Mouse (Mus musculus): ENCODE data around the gene Tnfaip8l1.

DNA sequence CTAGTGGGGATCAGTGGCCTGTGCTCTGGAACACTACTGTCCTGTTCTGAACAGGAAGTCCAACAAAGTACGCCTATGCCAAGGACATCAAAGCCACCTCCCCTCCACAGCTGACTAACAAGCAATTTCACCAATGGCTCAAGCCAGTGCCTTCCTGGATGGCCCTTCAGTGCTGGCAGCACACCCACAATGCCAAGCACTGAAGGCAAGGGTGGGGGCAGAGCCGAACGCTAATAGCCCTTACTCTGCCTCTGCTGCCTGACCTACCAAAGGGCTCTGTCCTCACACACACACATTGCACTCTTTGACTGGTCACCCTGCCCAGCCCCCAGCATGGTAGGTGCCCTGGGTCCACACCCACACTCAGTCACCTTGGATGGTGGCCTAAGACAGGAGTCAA, 46.5 kb downstream of the Tnfaip8l1 start:
- no peak for TF ChIP-seq POLR2A (IDR thresholded peaks at IDR 0.05; ENCODE audit: insufficient read length, low read depth)
- no peak for TF ChIP-seq MYOG (IDR thresholded peaks at IDR 0.05; ENCODE audit: control insufficient read depth in 1 of 3, insufficient read depth in 1 of 3, insufficient read length in 2 of 3, low read depth in 2 of 3)
- TF ChIP-seq TCF12 (IDR thresholded peaks at IDR 0.05; ENCODE audit: insufficient read depth, poor library complexity, severe bottlenecking): no peak
